Mouse (Mus musculus) left cerebral cortex, adult 9 months (tissue): Measurements from ENCODE around the gene Ptafr.
"Not testable (repeated sequence)": the region's sequence is repeated elsewhere in the genome, so short reads cannot be mapped to it uniquely, and the experiment has no call there.

Source experiments
- DNase-seq, 2 experiments: peaks; one replicate each; pipeline ENCODE4 v3.0.0; 2022; ENCODE audit warnings: low spot score in 2 of 2

Gene Ptafr

DNA sequence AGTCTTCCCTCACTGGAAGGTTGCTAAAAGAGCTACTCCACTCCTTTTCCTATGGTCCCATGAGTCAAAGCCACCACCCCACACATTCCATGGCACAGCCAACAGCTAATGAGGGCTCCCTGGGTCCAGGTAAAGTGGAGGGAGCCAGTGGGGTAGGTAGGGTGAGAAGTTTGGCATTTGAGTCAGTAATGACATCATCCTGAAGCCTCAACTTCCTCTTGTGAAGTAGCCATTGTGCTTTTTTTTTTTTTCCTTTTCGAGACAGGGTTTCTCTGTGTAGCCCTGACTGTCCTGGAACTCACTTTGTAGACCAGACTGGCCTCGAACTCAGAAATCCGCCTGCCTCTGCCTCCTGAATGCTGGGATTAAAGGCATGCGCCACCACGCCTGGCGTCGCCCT lies 8.3 kb upstream of the Ptafr start:
- not testable (repeated sequence) for DNase-seq

GRCm38 (mm10) chr4:132563261-132563660 lies 606 bp upstream of the Ptafr start:
- no peak for DNase-seq

DNA sequence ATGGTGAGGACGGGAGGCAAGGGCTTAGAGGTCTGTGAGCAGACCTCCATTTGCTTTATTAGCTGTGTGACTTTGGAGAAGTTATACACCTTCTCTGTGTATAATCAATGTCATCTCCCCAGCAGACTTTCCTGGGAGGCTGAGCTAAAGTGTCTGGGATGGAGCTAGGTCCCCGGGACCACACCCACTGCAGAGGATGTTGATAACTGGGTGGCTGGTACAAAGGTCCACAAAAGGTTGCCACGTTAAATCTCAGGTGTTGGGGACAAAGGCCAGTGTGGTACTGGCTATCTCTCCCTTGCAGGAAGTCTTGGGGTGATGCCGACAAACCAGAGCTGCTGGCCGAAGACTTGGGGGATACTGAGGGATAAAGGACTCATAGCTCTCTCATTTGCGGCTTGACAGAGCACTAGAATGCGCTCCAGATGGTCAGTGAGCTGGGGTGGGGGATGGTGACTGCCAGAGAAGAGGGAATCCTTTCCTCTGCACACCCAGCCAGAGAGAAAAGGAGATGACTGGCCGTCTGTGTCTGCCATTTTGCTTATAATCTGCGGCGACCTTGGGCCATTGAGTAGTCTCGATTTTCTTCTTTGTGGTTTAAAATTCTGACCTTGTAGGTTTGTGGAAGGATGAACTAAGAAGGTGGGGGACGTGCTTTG lies 1.4 kb downstream of the Ptafr start:
- DNase-seq: no peak

- no peak for DNase-seq
Measured at GRCm38 (mm10) chr4:132567361-132567779, 3.5 kb downstream of the Ptafr start.

DNA sequence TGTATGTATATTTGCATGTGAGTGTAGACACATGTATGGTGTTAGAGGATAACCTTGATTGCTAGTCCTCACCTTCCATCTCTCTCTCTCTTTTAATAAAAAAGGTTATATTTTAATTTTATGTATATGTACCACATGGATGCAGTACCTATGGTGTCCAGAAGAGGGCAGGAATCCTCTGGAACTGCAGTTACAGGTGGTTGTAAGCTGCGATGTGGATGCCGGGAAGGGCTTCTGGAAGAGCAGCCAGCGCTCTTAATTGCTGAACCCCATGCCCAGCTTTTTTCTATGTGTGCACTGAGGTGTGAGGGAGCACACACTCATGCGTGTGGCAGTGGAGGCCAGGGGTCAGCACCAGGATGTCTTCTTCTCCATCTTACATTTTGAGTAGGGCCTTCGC lies 5.2 kb downstream of the Ptafr start:
- DNase-seq: no peak

DNA sequence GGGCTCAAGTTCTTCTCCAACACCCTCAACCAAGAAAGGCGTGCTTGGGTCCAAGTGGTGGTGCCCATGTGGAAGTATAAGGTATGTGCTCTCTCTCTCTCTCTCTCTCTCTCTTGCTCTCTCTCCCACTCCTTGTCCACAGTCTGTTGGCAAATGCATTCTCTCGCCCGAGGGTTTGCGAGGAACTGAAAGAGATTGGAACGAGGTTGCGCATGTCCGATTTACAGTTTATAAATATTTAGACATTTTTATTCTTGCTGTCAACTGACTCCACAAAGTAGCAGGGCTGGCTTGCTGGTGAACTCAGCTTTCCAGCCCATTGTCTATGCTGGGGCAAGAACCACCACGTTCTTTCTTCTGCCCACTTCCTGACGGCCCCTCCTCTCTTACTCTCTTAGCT lies 7.3 kb downstream of the Ptafr start:
- no peak for DNase-seq

DNA sequence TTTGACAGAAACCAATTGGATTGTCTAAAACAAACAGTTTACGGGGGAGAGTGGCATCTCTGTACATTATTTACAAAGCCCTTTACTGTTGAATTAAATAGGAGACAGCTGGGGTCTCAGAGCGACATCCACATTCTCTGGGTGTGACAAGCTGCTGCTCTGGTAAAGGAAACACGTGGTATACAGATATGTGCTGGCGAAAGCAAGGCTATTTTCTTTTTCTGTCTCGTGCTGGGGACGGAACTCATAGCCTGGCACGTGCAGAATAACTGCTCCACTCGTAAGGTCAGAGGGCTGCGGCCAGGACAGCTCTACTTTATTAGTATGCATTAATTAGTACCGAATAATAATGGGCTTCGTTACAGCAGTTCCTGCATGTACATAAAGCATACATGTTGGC lies 9.5 kb downstream of the Ptafr start:
- no peak for DNase-seq

DNA sequence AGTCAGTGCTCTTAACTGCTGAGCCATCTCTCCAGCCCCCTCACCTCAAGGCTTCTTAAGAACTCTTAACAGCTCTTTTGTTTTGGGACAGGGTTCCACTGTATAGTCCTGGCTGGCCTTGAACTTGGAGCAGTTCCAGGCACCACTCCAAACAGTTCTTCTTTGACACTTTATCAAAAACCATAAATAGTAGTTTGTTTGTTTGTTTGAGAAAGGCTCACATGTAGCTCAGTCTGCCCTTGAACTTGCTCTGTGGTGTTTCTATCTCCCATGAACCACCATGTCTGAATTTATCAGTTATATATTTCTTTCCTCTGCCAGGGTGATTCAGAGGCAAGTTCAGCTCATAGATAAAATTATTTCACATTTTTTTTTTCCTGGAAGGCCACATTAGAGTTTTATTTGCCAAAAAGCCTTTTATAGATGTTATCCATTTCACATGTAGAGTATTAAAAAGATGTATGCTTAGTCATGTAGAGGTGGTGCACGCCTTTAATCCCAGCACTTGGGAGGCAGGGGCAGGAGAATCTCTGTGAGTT lies 11.0 kb downstream of the Ptafr start:
- no peak for DNase-seq

- no peak for DNase-seq
Measured at GRCm38 (mm10) chr4:132583781-132584180, 19.9 kb downstream of the Ptafr start.

GRCm38 (mm10) chr4:132584975-132585374 lies 21.1 kb downstream of the Ptafr start:
- no peak for DNase-seq

DNA sequence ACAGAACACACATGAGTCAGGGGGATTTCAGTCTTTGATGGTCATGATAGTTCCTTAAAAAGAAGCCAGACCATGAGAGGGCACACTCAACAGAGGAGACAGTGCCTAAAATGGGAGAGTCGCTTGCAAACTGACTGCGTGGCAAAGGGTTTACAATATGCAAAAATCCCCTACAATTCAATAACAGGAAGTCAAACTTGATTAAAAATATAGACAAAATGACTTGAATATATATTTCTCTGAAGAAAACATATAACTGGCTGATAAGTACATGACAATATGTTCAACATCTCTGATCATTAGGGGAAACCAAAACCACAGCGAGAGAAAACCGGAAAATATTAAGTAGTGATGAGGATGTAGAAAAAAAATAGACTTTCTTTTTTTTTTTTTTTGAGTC lies 22.4 kb downstream of the Ptafr start:
- DNase-seq: no peak

DNA sequence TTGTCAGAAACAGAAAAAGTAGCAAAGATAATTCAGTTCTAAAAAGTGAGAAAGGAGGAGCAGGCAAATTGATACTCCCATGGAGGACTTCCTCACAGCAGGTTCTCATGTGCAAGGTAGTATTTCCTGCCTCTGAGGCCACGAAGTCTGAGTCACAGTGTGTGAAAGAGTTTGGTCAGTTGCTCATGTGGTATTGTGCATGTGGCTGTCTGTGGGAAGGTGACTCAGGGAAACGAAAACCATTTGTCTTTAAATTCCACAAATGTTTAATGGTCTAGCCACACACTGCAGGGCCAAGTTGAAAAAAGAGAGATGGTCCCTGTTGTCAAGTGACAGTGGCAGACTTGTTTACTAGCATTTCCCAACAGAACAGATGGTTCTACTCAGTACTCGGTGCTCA lies 24.6 kb downstream of the Ptafr start:
- DNase-seq: no peak

- DNase-seq: no peak
Measured at GRCm38 (mm10) chr4:132590642-132591041, 26.8 kb downstream of the Ptafr start.

DNA sequence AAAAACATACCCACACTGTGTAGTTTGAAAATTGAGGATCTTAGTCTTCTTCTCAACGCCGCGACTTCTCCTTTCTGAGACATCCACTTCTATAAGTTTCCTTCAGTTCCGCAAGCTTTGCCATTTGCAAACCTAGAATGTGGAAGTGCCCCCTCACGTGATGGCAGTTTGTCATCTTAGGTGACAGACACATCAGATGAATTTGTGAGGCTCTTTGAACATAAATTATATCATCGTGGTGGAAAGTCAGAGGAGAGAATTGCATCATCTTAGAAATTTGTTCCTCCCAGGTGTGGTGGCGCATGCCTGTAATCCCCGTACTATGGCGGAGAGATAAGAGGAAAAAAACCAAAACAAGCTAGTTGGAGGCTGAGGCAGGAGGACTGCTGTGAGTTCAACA lies 29.1 kb downstream of the Ptafr start:
- DNase-seq: no peak

DNA sequence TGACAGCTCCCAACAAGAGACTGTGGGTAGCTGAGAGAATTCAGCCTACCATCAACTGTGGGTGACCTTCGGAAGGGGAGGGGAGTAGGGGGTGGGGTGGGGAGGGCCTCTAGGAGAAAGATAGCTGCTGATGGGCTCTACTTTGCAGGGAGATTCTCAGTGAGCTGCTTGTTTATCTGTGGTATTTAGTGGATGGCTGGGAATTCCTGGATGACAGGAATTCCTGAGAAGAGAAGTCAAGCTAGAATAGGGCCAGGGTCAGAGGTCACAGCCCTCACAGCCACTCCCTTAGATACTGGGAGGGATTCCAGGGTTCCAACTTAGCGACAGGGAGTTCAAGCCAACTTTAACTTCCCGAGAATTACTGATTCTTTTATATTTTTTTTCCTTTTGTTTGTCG lies 30.3 kb downstream of the Ptafr start:
- no peak for DNase-seq

DNA sequence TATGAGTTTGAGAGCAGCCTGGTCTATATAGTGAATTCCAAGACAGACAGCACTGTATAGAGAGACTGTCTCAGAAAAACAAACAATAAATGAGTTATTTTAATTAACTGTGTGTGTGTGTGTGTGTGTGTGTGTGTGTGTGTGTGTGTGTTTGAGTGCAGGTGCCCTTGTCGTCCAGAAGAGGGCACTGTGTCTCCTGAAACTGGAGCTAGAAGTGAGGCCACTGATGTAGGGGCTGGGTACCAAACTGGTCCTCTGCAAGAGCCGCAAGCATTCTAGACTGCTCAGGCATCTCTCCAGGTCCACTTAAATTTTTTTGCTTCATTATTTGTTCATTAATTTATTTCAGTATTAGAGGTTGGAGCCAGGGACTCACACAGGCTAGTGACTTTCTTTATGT lies 35.0 kb downstream of the Ptafr start:
- DNase-seq: no peak

DNA sequence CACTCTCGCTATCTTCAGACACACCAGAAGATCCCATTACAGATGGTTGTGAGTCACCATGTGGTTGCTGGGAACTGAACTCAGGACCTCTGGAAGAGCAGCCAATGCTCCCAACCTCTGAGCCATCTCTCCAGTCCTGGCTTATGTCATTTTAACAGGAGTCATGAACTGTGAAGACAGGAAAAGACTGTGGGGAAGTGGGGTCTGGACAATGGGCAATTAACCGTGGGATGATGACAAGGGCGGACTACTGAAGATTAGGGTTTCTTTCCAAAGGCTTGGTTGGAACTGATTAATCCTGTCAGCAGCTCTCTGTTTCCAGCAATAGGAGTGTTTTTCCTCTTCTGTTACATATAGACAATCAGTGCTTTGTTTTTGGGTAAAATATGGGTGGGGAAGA lies 35.9 kb downstream of the Ptafr start:
- no peak for DNase-seq

GRCm38 (mm10) chr4:132600465-132600864 lies 36.6 kb downstream of the Ptafr start:
- no peak for DNase-seq

DNA sequence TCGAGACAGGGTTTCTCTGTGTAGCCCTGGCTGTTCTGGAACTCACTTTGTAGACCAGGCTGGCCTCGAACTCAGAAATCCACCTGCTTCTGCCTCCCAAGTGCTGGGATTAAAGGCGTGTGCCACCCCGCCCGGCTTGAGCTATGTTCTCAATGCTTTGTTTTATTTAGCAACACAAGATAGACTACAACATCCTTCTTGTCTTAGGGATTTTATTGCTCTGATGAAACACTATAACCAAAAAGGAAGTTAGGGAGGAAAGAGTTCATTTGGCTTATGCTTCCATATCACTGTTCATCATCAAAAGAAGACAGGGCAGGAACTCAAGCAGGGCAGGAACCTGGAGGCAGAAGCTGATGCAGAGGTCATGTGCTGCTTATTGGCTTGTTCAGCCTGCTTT lies 37.4 kb downstream of the Ptafr start:
- DNase-seq: not testable (repeated sequence)

DNA sequence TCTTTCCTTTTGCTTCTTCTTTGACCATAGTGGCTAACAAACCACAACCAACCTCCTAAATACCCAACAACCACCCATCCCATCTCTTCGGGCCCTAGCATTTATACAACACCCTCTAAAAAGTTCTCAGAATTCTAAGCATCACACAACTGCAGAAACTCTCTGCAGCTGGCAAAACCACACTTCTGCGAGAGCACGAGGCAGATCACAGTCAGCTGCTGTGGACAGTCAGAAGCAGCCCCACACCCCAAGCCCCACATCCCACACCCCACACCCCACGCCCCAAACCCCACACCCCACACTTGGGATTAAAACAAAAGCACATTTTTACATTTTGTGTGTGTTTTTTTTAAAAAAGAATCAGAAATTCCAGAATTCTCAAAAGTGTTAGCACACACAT lies 39.6 kb downstream of the Ptafr start:
- no peak for DNase-seq

- no peak for DNase-seq
Measured at GRCm38 (mm10) chr4:132605816-132606215, 41.9 kb downstream of the Ptafr start.

DNA sequence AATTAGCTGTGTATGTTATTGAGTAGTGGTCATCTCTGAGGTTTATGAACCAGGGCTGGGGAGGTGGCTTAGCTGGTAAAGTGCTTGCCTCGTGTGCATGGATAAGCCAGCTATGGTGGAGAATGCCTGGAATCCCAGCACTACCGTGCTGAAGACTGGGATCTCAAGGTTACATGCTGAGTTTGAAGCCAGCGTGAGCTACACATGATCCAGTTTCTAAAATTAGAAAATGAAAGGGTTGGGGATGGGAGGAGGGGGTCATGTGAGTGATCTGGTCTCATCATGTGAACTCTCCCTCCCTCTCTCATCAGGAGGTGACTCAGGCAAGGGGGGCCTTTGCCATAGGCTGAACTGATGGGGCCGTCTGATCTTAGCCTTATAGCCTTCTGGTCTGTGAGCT lies 44.3 kb downstream of the Ptafr start:
- no peak for DNase-seq

- no peak for DNase-seq
Measured at GRCm38 (mm10) chr4:132610301-132610984, 46.6 kb downstream of the Ptafr start.

GRCm38 (mm10) chr4:132611320-132611719 lies 47.5 kb downstream of the Ptafr start:
- DNase-seq: no peak
